Mouse (Mus musculus) stomach, postnatal 0 days (tissue): ENCODE measurements around the gene Gpr75. TPM values are rescaled to one million over a fixed set of nuclear protein-coding genes. Genes with fewer than 3 reads are reported as not detected.

ENCODE experiments used
- ATAC-seq: fragments of 200-750 bp; cut with Nextera tagmentation; 2 replicates; pipeline ENCODE4 v1.8.0; 2017; ENCODE audit not compliant: low FRiP score, low TSS enrichment
- DNase-seq: peaks from one replicate; pipeline ENCODE4 v3.0.0-alpha.2; 2016; ENCODE audit warnings: low spot score
- H3K27ac ChIP-seq: fragments of 300-500 bp; sonication (generic); replicated peaks from 2 replicates; pipeline ENCODE4 v1.5.1; 2014; ENCODE audit warnings: mild to moderate bottlenecking, control low read depth
- H3K27me3 ChIP-seq: fragments of 300-500 bp; sonication (generic); 2 replicates; pipeline ENCODE4 v1.6.1; 2014; ENCODE audit warnings: low read length; ENCODE audit not compliant: control insufficient read depth, insufficient read depth
- H3K36me3 ChIP-seq: fragments of 300-500 bp; sonication (generic); 2 replicates; pipeline ENCODE4 v1.6.1; 2014; ENCODE audit warnings: low read length, mixed read lengths; ENCODE audit not compliant: control insufficient read depth, insufficient read depth
- H3K4me1 ChIP-seq: fragments of 300-500 bp; sonication (generic); replicated peaks from 2 replicates; pipeline ENCODE4 v1.6.1; 2014; ENCODE audit warnings: antibody characterized with exemption; ENCODE audit not compliant: control insufficient read depth, insufficient read depth
- H3K4me2 ChIP-seq: fragments of 300-500 bp; sonication (generic); replicated peaks from 2 replicates; pipeline ENCODE4 v1.6.1; 2014; ENCODE audit warnings: low read depth, mild to moderate bottlenecking, control low read depth, moderate library complexity
- H3K4me3 ChIP-seq: fragments of 300-500 bp; sonication (generic); 2 replicates; pipeline ENCODE4 v1.5.1; 2014; ENCODE audit warnings: low read depth, low read length, control low read depth
- H3K9ac ChIP-seq: fragments of 300-500 bp; sonication (generic); 2 replicates; pipeline ENCODE4 v1.6.1; 2014; ENCODE audit warnings: mild to moderate bottlenecking, low read length, control low read depth, mixed read lengths
- H3K9me3 ChIP-seq: fragments of 300-500 bp; sonication (generic); 2 replicates; pipeline ENCODE4 v1.6.1; 2016; ENCODE audit warnings: low read length; ENCODE audit not compliant: control insufficient read depth
- CTCF ChIP-seq: IDR thresholded peaks from 2 replicates; pipeline ENCODE4 v1.5.1; 2016; ENCODE audit warnings: antibody characterized with exemption, low read depth, mild to moderate bottlenecking, moderate library complexity
- EP300 ChIP-seq: optimal IDR thresholded peaks from 2 replicates; pipeline ENCODE3; 2016; ENCODE audit warnings: antibody characterized with exemption
- WGBS: fragments of 180-500 bp; shearing (Covaris S2); extraction: QIAGEN DNeasy Blood & Tissue Kit; methylation state at CpG from one replicate; pipeline ENCODE4 v1.1.7; 2014; 5-methylcytosine and 5-hydroxymethylcytosine counted together
- polyA plus RNA-seq: library from polyadenylated mRNA; unstranded; fragments of >200 nt; fragmentation: Nextera tagmentation; extraction: Ambion mirVana; gene quantifications from 2 replicates; pipeline ENCODE4 v1.2.1, GENCODE M21; 2015

Gene Gpr75
- 0.13 and 0.19 TPM in 2 replicates for polyA plus RNA-seq

GRCm38 (mm10) chr11:30885171-30885871 is at the start of gene Gpr75, which contains the start of gene Asb3:
Gene Gpr75 (plus strand): TSS chr11:30885358.
Gene Asb3 (plus strand): TSS chr11:30885416.
- no peaks in the 10 kb centered on the region for H3K36me3 ChIP-seq
- peak within 1 kb of the TSS; percentile 51 for H3K9ac ChIP-seq
- H3K27me3 ChIP-seq = no peaks in the 10 kb centered on the region
- 4% methylated on average over 41 of the region's 41 CpGs for WGBS
- H3K4me2 ChIP-seq = peak within 1 kb of the TSS; percentile 80
- peak; percentile 74 for DNase-seq
- no peaks in the 10 kb centered on the region for H3K9me3 ChIP-seq
- TF ChIP-seq CTCF = no peak
- no peak for TF ChIP-seq EP300
- peak; percentile 92 for ATAC-seq
- H3K4me3 ChIP-seq = peak within 1 kb of the TSS; percentile 40
- H3K4me1 ChIP-seq = no peaks in the 10 kb centered on the region
- H3K27ac ChIP-seq = no peak within 1 kb of the TSS

GRCm38 (mm10) chr11:30838793-30839192 is 46.4 kb upstream of the Gpr75 start:
- ATAC-seq (no peak), DNase-seq (no peak)
- Histone ChIP-seq H3K9ac (no peak overlapping the region), H3K4me2 (no peak overlapping the region), H3K27ac (no peak overlapping the region), H3K27me3 (no peaks in the 10 kb centered on the region), H3K36me3 (peaks cover 10% of the 10 kb centered on the region), H3K4me1 (no peaks in the 10 kb centered on the region), H3K4me3 (no peak overlapping the region), H3K9me3 (no peaks in the 10 kb centered on the region)
- 89% methylated on average over 2 of the region's 2 CpGs for WGBS
- TF ChIP-seq EP300 = no peak
- no peak for TF ChIP-seq CTCF

GRCm38 (mm10) chr11:30844355-30844754 is 40.8 kb upstream of the Gpr75 start:
- TF ChIP-seq CTCF (no peak), EP300 (no peak)

GRCm38 (mm10) chr11:30872425-30872824 is 12.7 kb upstream of the Gpr75 start:
- no peak for TF ChIP-seq CTCF
- no peak for TF ChIP-seq EP300
- Histone ChIP-seq H3K9me3 (no peaks in the 10 kb centered on the region), H3K36me3 (peaks cover 8% of the 10 kb centered on the region), H3K27me3 (no peaks in the 10 kb centered on the region), H3K4me2 (no peak overlapping the region), H3K27ac (no peak overlapping the region), H3K9ac (no peak overlapping the region), H3K4me3 (no peak overlapping the region), H3K4me1 (no peaks in the 10 kb centered on the region)
- DNase-seq = no peak
- peak; percentile 74; the same call in 1 of the 2 replicates for ATAC-seq

More at GRCm38 (mm10) chr11:30844355-30844754, 40.8 kb upstream of the Gpr75 start:
- peaks cover 9% of the 10 kb centered on the region; the same call in 1 of the 2 replicates for H3K36me3 ChIP-seq
- 68% methylated on average over 1 of the region's 1 CpGs for WGBS
- H3K27ac ChIP-seq = no peak overlapping the region
- no peaks in the 10 kb centered on the region for H3K9me3 ChIP-seq
- ATAC-seq (no peak), DNase-seq (no peak)
- H3K4me1 ChIP-seq = no peaks in the 10 kb centered on the region
- no peak overlapping the region for H3K4me3 ChIP-seq
- no peak overlapping the region for H3K4me2 ChIP-seq
- H3K27me3 ChIP-seq = no peaks in the 10 kb centered on the region
- H3K9ac ChIP-seq = no peak overlapping the region

GRCm38 (mm10) chr11:30888153-30888552 is 3.0 kb downstream of the Gpr75 start:
- no peak overlapping the region for H3K4me2 ChIP-seq
- H3K27ac ChIP-seq = no peak overlapping the region
- no peaks in the 10 kb centered on the region for H3K27me3 ChIP-seq
- DNase-seq = no peak
- H3K9ac ChIP-seq = no peak overlapping the region
- no peaks in the 10 kb centered on the region for H3K9me3 ChIP-seq
- TF ChIP-seq CTCF (no peak), EP300 (no peak)
- H3K36me3 ChIP-seq = no peaks in the 10 kb centered on the region
- no peak for ATAC-seq
- no peaks in the 10 kb centered on the region for H3K4me1 ChIP-seq
- WGBS = 78% methylated on average over 2 of the region's 2 CpGs
- H3K4me3 ChIP-seq = no peak overlapping the region

- TF ChIP-seq EP300 (no peak), CTCF (no peak)
These were observed 11.0 kb downstream of the Gpr75 start for GRCm38 (mm10) chr11:30896201-30896600.

More at GRCm38 (mm10) chr11:30896201-30896600, 11.0 kb downstream of the Gpr75 start:
- Histone ChIP-seq H3K4me1 (no peaks in the 10 kb centered on the region), H3K27me3 (no peaks in the 10 kb centered on the region), H3K27ac (no peak overlapping the region), H3K36me3 (no peaks in the 10 kb centered on the region), H3K9ac (no peak overlapping the region), H3K4me3 (no peak overlapping the region), H3K4me2 (no peak overlapping the region), H3K9me3 (no peaks in the 10 kb centered on the region)
- DNase-seq (no peak), ATAC-seq (no peak)
- WGBS = 89% methylated on average over 1 of the region's 1 CpGs
